Mouse (Mus musculus) hindbrain, postnatal 0 days (tissue): ENCODE measurements at regions not wholly inside any gene's neighbourhood (a gene's known extent, or its start where the extent isn't known, plus 50 kb on each side); places are given as distances from the start of the nearest gene placed in this dataset.

Source experiments
- ATAC-seq: fragments of 200-750 bp; cut with Nextera tagmentation; 2 replicates; pipeline ENCODE4 v1.8.0; 2017; ENCODE audit warnings: mild to moderate bottlenecking, moderate TSS enrichment, moderate library complexity
- DNase-seq: peaks from one replicate; pipeline ENCODE4 v3.0.0-alpha.2; 2015; ENCODE audit warnings: low spot score
- H3K27ac ChIP-seq: fragments of 300-500 bp; sonication (generic); 2 replicates; pipeline ENCODE4 v1.5.1; 2014; ENCODE audit warnings: mild to moderate bottlenecking
- H3K27me3 ChIP-seq: fragments of 300-500 bp; sonication (generic); 2 replicates; pipeline ENCODE4 v1.6.1; 2014; ENCODE audit warnings: low read length, mixed read lengths; ENCODE audit not compliant: insufficient read depth
- H3K36me3 ChIP-seq: fragments of 300-500 bp; sonication (generic); 2 replicates; pipeline ENCODE4 v1.6.1; 2014; ENCODE audit warnings: low read length, mixed read lengths; ENCODE audit not compliant: insufficient read depth
- H3K4me1 ChIP-seq: fragments of 300-500 bp; sonication (generic); 2 replicates; pipeline ENCODE4 v1.6.1; 2014; ENCODE audit warnings: antibody characterized with exemption, low read length, mixed read lengths; ENCODE audit not compliant: insufficient read depth
- H3K4me2 ChIP-seq: fragments of 300-500 bp; sonication (generic); 2 replicates; pipeline ENCODE4 v1.6.1; 2014; ENCODE audit warnings: low read depth, mild to moderate bottlenecking, low read length, moderate library complexity, mixed read lengths
- H3K4me3 ChIP-seq: fragments of 300-500 bp; sonication (generic); 2 replicates; pipeline ENCODE4 v1.5.1; 2014; ENCODE audit warnings: low read length
- H3K9ac ChIP-seq: fragments of 300-500 bp; sonication (generic); replicated peaks from 2 replicates; pipeline ENCODE4 v1.6.1; 2014; ENCODE audit warnings: mild to moderate bottlenecking, low read length, moderate library complexity, mixed read lengths
- H3K9me3 ChIP-seq: fragments of 300-500 bp; sonication (generic); 2 replicates; pipeline ENCODE4 v1.6.1; 2016; ENCODE audit warnings: low read length, mixed read lengths
- CTCF ChIP-seq: IDR thresholded peaks from 2 replicates; pipeline ENCODE4 v1.5.1; 2016; ENCODE audit warnings: antibody characterized with exemption, control low read depth, low read depth
- WGBS: fragments of 180-500 bp; shearing (Covaris S2); extraction: QIAGEN DNeasy Blood & Tissue Kit; methylation state at CpG from one replicate; pipeline ENCODE4 v1.1.7; 2014; 5-methylcytosine and 5-hydroxymethylcytosine counted together

DNA sequence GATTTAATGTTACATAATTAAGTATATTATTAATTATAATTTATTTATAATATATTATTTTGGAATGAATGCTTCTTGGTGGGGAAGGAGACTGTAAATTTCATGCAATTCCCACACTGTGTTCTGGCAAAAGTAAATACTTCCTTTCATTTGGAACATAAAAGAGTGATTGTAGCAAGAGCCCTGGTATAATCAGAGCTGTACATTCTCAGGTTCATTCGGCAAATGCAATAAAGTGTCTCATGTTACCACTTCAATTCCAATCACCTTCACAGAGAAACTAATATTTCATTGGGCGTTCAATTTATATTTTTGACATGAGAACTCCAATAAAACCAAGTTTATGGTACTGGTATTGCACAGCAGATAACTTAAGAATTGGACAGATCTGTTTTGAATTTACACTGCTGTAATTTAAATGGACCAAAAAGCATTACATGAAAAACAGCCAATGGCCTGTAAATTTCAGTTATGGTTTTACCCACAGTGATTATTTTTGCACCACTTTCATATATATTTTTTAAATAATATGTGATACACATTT is 569.0 kb downstream of the Pcdh7 start:
- Histone ChIP-seq H3K9ac (no peak overlapping the region), H3K4me1 (no peaks in the 10 kb centered on the region), H3K27me3 (no peaks in the 10 kb centered on the region), H3K9me3 (no peaks in the 10 kb centered on the region), H3K4me3 (no peak overlapping the region), H3K36me3 (no peaks in the 10 kb centered on the region), H3K4me2 (no peak overlapping the region), H3K27ac (no peak overlapping the region)
- ATAC-seq (no peak), DNase-seq (no peak)
- WGBS = 77% methylated on average over 2 of the region's 2 CpGs
- TF ChIP-seq CTCF = no peak

DNA sequence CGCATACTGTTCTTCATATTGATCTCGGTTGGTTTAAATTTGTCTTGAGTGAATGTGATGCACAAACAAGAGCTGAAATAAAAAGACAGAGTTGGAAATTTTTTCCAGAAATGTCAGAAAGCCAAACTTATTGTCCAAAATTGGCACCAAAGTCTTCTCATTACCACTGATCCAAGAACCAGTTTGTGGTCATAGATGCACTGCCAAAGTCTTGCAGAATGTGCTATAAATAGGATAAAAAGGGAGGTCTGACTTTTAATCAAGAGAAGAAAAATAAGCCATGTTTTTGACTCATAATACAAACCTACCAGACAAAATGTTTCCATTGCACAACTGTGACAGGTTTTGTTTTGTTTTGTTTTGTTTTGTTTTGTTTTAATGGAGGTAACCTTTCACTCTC is 573.5 kb downstream of the Pcdh7 start:
- DNase-seq (no peak), ATAC-seq (no peak)
- Histone ChIP-seq H3K36me3 (no peaks in the 10 kb centered on the region), H3K9me3 (no peaks in the 10 kb centered on the region), H3K9ac (no peak overlapping the region), H3K4me1 (no peaks in the 10 kb centered on the region), H3K27me3 (no peaks in the 10 kb centered on the region), H3K27ac (no peak overlapping the region), H3K4me2 (no peak overlapping the region), H3K4me3 (no peak overlapping the region)
- no peak for TF ChIP-seq CTCF
- WGBS = 89% methylated on average over 2 of the region's 2 CpGs

DNA sequence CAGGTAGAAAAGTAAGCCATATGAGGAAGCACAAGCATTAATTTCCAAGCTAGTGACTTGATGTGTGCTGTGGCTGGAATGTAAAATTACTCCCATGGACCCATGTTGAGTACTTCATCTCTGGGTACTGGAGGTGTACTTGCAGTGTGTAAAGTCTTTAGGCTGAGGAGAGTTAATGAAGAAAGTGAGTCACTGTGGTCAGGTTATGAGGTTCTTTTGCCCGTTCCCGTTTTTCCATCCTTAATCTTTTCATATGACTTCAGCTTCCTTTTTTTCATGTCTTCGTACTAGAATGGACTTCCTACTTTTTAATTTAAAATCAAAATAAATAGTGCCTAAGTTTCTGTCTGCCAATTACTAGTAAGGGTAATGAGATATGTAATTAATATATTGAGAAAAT is 577.1 kb downstream of the Pcdh7 start:
- no peak for DNase-seq
- Histone ChIP-seq H3K4me3 (no peak overlapping the region), H3K36me3 (no peaks in the 10 kb centered on the region), H3K4me2 (no peak overlapping the region), H3K27me3 (no peaks in the 10 kb centered on the region), H3K9ac (no peak overlapping the region), H3K4me1 (no peaks in the 10 kb centered on the region), H3K9me3 (no peaks in the 10 kb centered on the region), H3K27ac (no peak overlapping the region)
- 87% methylated on average over 3 of the region's 3 CpGs for WGBS
- no peak for ATAC-seq
- no peak for TF ChIP-seq CTCF

DNA sequence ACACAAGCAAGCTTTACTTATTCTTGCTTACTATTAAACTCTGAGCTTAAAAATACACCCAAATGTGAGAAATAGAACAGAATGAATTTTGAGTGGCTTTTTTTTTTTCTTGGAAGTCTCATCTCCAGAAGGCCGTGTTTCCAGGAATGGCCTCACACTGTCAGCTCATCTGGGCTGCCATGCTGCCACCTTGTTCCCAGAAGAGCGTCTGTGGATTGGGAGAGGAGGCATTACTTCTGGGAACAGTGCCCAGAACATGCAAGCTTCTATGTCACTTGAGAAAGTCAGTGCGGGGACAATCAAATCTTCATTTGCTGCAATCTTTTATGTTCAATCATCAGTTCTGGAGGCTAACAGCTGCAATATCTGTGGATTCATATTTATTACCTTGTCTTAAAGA is 613.6 kb downstream of the Pcdh7 start:
- Histone ChIP-seq H3K4me3 (no peak overlapping the region), H3K9ac (no peak overlapping the region), H3K4me2 (no peak overlapping the region), H3K9me3 (no peaks in the 10 kb centered on the region), H3K27me3 (no peaks in the 10 kb centered on the region), H3K27ac (no peak overlapping the region), H3K4me1 (no peaks in the 10 kb centered on the region), H3K36me3 (no peaks in the 10 kb centered on the region)
- DNase-seq (peak; percentile 44), ATAC-seq (no peak)
- WGBS = 45% methylated on average over 3 of the region's 3 CpGs
- no peak for TF ChIP-seq CTCF
